Mouse (Mus musculus): Measurements from ENCODE around the gene Ofcc1. TPM values are rescaled to one million over a fixed set of nuclear protein-coding genes. Genes with fewer than 3 reads are reported as not detected.

Gene Ofcc1
- total RNA-seq (2022): not detected

DNA sequence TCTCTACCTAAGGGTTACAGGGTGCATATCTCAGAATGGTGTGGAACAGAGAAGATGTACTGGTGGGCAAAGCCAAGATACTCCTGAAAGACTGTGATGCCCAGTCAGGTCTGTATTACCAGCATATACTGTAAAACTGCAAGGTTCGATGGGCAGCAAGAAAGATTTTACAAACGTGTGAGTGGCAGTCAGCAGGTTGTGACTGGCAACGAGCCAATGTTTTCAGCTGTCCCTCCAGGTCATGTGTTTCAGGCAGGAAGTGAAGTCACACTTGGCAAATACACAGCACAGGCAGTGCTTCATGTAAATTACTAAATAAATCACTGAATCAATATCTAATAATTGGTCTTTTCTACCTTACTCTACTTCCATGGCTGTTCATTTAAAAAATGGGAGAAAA, at the start of gene Ofcc1:
Ofcc1 (minus strand) TSS at position 163 of the 400 bp plus-strand sequence.
- DNase-seq (ENCODE audit: low spot score in 2 of 2): no peak

DNA sequence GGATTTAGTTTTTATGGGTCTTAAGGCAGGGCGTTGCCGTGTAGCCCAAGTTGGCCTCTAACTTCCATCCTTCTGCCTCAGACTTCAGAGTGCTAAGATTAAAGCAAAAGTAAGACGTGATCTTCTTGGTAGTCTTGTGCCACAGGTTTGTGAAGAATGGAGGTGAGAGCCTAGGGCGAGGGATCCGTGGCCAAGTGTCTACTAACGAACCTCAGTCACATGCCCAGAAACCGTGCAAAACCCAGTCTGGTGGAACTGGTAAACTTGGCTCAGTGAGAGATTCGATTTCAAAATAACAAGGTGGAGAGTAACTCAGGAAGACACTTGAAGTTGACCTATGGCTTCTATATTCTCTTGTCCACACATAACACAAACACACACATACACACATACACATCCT, 28.9 kb upstream of the Ofcc1 start:
- DNase-seq (ENCODE audit: low spot score in 2 of 2): no peak

DNA sequence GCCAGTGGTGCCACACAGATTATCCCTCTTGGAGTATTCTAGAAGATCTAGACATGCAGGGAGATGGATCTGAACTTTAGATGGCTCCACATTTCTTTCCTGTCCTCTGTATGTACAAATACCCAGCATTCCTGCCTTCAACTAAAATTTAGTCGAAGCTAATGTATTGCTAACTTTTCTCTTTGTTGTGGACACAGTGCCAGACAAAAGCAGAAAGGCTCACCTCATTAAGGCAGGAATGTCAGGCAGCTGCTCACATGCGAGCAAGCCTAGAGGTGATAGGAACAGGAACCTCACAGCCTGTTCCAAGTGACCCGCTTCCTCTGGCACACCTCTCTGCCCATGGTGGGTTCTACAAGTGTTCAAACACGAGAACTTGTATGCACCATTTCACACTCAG, 26.2 kb upstream of the Ofcc1 start:
- DNase-seq (ENCODE audit: low spot score in 2 of 2): no peak

DNA sequence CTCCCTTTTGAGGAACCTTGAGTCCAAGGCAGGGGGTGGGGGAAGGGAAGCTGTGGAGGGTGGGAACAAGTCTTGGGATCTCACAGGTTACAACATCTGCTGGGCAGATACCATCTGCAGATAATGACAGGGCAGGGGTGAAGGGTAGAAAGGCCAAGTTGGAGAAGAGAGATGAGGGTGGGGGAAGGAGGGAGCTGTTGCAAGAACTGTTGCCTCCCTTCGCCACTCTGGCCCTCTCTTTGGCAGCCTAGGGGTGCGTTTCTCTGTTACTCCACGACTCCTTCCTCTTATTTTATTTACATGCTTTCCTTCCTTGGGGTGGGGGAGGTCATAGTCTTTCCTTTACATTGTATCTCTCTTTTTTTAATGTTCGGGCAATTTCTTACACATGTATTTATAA, 23.7 kb upstream of the Ofcc1 start:
- no peak for DNase-seq (ENCODE audit: low spot score in 2 of 2)

DNA sequence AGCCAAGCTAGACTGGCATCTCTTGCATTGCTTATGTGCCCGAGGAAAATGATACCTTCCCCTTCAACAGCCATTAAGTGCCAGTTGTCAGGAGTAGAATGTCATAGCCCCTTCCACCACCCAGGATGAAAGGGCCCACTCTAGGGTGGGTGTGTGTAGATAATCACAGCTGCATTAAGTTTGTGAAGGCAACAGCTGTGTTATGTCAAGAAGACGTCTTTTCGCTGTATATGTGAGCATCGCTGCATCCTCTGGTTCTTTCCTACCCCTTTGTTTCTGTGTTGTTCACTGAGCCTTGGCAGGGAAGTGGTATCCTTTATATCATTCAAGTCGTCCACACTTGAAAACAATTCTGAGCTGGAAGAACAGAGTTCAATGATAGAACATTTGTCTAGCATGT, 15.5 kb upstream of the Ofcc1 start:
- DNase-seq (ENCODE audit: low spot score in 2 of 2): no peak

DNA sequence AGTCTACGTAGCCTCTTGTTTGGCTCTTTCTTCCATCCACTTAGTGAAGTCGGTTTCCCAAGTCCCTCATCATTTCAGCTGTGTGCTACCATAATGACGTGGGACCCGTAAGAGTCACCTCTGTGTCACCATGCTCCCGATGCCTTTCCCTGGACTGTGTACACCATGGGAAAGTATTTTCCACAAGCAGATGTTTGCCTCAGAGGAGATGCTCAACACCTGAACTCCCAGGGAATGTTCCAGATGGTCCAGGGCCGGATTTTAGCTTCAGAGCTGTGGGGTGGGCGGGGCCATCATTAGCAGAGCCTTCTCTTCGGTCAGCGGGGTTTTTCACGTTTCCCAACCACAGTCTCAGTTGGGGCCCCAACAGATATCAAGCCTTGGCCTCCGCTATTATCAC, 5.5 kb upstream of the Ofcc1 start:
- DNase-seq (ENCODE audit: low spot score in 2 of 2): no peak

DNA sequence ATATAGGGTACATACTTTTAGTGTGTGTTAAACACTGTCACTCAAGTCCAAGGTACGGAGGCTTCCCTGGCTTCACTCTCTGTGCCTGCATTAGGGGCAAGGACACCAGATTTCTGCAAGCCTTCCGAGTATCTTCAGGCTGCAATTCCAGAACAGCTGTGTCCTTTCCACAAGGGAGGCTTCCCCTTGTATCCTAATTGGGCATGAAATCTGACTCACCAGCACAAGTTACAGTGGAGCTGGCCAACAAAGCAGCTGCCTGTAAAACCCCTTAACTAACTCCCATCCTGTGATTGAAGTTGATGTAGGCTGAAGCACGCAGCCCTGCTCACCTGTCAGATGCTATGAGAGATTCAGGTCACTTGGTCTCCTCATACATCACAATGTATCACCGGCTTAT, 3.6 kb upstream of the Ofcc1 start:
- no peak for DNase-seq (ENCODE audit: low spot score in 2 of 2)

DNA sequence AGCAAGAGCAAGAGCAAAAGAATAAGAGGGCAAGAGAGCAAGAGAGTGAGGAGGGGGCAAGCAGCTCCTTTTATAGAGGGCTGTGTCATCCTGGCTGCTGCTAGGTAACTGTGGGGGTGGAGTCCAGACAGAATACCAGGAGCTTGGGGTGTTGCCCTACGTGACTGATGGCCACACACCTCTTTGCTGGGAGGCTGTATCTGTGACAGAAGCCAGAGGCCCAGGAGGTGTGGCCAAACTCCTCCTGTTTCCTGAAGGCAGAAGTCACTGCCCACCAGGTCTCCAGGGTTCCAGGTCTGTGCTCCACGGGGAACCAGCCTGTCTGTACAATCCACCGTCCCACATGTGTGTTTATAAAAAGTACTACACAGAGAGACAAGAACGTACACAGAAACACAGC, 558 bp downstream of the Ofcc1 start:
- DNase-seq (ENCODE audit: low spot score in 2 of 2): no peak

DNA sequence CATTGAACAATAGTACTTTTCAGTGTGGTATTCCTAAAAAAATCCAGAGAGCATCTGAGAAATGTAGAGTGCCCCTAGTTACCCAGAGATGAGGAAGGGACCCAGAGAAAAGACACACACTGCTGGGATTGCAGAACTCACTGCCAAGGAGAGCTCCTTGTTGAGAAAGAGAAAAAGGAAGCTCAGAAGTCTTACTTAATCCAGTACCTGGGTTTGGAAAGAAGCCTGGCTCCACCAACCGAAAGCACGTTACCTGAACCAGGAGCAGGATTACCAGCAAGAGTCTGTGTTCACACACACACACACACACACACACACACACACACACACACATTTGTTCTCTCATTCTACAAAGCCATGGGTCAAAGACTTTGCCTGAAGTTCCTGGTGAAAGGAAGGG, 14.2 kb downstream of the Ofcc1 start:
- DNase-seq (ENCODE audit: low spot score in 2 of 2): no peak

DNA sequence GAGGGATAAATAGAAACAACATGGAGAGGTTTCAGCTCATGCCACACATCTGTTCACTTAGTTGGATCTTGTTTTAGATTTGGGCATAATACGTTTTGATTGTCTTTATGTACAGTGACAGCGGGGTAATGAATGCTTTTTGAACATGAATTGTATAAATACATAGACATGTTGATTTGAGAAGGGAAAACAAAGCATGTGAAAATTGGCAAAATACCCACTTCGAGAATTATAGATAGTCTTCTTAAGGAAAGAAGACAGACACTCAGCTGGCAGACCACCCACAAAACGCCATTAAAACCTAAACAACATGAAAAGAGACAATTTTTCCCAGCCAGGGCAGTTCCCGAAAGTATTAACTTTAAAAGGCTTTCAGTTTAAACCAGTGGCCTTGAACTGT, 37.9 kb downstream of the Ofcc1 start:
- no peak for DNase-seq (ENCODE audit: low spot score in 2 of 2)

DNA sequence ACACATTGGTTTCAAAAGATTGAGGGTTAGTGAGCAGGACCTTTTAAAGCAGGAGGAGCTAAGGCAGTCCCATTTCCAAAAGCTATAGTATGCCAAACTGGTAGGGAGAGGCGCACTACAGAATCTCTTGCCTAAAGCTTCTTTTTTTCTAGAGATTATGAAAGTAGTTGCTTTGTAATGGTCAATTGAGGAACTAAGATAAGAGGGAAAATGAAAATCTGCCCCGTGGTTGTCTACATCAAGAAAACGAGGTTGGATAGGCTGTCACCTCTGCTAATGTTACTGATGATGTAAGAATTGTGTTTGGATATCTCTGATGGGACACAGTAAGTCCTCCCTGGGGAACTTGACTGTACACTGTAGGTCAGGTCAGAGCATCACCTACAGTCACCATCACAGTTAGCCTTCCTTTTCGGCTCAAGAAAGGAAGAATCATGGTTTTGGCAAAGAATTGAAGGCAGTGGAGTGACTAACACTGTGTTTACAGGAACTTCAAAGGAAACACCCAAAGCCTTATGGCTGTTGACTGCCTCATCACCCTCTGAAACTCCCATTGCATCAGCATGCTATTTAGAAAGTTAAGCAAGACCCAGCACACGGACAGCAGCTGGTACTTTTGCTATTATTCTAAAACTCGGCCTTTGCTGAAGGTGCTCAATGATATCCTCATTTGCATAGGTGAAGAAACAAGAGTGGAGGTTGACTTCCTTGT, 40.3 kb downstream of the Ofcc1 start:
- DNase-seq (ENCODE audit: low spot score in 2 of 2): no peak

DNA sequence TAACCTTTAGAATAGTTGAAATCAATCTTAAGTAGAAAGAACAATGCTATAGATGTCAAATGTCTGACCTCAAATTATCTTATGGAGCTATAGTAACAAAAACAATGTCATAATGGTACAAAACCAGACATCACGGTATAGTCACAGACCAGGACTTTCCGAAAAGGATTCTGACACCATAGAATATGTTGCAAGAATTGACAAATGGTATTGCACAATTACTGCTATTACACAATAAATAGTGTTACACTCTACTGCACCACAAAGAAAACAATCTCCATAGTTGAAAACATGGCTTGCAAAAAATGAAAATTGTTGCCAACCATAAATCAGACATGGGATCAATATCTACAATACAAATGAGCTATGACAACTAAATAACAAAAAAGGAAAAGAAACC, 43.5 kb downstream of the Ofcc1 start:
- no peak for DNase-seq (ENCODE audit: low spot score in 2 of 2)

DNA sequence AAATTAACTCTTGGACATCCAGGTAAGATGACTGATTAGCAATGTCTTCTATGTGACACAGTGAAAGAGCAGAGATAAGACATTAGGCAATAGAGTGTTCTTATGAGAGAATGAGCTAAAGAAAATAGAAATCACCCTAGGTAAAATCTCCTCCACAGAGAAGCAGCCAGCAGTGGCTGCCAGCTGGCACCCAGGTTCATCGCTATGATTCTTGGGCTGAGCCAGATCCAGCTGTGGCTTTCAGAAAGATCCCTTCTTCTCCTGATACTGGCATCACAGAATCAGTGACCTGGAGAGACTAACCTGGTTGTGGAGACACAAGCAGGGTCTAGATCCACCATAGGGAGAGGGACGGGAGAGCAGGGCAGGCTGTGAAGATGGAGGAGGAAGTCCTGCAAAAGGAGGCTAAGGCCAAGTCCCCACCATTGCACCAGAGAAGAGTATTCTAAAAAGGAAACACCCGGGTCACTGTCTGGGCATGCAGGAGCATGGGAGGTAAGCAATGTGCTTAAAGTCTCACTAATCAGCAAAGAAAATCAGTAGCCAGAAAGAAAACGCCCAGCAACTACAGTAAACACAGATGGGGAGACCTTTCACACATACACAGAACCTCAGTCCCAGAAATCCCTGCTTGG, 46.0 kb downstream of the Ofcc1 start:
- no peak for DNase-seq (ENCODE audit: low spot score in 2 of 2)

DNA sequence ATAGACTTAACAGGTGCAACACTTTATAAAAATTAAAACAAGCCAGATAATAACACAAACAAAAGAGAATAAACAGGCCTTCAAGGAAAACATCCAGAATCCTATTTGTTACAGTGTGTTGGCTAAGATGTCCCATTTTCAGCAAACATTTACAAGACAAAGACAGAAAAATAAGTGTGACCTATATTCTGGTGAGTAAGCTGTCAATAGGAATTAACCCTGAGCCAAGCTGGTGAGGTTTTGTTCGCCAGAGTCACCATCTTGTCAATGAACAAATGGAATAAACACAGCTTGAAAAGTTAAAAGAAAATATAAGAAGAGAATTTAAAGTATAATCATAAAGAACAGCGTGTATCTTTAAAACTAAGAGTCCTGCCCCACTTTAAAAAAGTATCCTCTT, 68.4 kb downstream of the Ofcc1 start:
- no peak for DNase-seq (ENCODE audit: low spot score in 2 of 2)

DNA sequence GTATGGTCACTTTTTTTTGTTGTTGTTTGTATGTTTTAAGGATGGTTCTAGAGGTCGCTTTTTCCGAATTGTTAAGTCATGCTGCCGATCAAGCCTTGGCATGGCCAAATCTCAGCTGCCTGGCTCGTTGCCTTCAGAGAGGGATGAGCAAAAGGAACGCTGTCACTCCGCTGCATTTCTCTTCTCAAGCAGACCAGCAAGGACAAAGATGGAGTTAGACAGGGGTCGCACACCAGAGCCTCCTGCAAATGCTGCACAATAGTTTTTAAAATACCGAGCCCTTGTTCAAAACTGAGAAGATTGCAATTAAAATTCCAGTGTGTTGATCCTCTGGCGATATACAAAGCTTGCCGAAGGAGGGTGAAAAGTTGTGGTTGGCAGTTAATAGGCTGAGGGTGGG, 70.4 kb downstream of the Ofcc1 start:
- no peak for DNase-seq (ENCODE audit: low spot score in 2 of 2)

DNA sequence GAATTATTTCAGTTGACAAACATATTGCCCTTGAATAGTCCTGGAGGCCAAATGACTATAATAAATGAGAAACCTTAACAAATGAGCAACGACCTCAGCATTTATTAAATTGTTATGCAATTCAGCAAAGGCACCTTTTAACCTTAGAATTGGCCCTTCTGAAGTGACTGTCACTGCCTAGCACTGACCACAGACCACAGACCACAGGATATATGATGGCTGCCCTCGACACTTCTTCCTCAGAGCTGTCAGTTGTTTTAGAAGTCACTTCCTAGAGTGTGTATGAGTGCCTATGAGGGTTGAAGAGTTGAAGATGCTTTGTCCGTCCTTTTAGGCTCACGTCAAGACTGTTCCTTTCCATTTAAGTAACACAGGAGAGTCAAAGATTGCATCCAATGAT, 72.6 kb downstream of the Ofcc1 start:
- no peak for DNase-seq (ENCODE audit: low spot score in 2 of 2)

DNA sequence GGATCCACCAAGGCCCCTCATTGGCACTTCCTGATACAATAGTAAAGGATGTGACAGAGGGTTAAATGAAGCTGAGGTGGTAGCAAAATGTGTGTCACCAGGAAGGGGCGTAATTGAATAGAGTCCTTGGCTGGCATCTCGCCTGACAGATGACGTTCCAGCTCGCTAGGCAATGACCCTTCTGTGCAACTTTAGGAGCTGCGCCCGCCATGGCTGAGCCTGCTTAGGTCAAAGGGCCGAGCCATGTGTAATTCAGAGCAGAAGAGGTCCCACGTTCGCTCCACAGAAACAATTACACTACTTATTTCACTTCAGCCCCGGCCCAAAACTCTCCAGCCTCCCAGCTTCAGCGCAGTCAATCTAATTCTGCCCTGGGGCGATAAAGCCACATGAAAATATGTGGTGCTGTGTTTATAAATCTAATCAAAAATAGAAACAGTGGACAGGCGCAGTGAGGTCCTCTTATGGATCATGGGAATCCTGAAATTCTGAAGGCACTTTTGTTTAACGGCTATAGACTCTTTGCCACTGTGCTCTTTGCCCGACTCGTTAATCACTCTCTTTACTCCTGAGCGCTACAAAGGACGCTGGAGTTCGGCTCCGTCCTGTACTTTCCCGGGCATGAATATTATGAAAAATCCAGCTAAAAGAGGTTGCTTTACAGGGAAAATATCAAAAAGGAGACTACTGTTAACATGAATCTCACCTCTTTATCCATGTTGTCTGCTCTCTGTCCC, 73.8 kb downstream of the Ofcc1 start:
- DNase-seq (ENCODE audit: low spot score in 2 of 2): no peak

DNA sequence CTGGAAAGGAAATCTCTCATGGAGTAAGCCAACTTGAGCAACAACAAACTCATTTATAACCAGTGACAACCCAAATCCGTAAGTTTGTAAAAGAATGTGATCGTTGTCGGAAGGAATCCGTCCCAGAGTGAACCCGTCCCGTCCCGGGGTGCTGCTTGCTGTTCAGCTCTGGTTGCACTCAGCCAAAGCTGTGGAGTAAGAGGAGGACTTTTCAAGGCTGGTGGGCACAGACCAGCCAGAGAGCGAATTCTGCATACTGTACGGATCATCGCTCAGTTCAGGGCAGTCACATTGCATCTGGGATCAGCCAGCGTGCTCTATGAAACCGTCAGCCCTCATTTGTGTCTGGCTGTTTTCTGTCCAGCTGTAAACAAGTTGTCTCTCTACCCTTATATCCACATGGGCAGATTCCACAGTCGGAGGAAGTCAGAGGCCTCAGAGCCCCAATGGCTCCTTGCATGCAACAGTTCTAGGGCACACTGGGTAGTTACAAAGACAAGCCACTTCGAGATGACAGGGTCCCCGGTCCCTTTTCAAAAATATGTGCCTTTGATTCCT, 75.9 kb downstream of the Ofcc1 start:
- DNase-seq (ENCODE audit: low spot score in 2 of 2): no peak

DNA sequence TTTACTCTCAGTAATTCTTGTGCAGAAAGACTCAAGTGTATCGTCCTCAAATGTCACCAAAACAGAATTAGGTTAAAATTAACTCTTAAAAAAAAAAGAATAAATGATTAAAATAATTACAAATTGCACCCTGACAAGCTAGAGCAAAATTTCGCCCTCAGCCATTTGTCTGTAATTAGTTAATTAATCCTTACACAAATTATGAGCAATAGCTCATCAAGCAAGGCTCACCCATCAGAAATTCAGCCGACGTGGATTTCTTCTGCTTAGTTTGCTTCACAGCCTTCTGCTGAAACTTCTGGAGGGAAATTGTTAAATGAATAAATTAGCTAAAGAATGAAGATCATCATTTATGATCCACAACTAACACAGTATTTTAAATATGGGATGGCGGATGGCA, 80.6 kb downstream of the Ofcc1 start:
- DNase-seq (ENCODE audit: low spot score in 2 of 2): no peak

DNA sequence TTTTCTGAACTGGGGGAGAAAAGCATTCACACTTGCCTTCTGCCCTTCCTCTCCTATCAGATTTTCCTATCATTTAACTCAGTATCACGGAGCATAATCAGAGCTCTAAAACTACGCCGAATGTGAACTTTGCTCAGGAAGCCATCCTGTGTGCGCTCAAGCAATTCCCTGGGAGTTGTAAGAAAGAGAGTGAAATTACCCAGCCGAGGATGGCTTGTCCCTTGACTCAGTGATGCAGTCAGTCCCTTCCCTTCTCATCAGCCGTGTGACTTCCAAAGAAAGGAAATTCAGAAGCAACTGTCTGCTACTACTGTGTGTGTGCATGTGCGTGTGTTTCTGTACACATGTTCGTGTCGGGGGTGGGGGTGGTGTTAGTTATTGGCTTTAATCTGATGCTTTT, 93.7 kb downstream of the Ofcc1 start:
- DNase-seq (ENCODE audit: low spot score in 2 of 2): no peak

DNA sequence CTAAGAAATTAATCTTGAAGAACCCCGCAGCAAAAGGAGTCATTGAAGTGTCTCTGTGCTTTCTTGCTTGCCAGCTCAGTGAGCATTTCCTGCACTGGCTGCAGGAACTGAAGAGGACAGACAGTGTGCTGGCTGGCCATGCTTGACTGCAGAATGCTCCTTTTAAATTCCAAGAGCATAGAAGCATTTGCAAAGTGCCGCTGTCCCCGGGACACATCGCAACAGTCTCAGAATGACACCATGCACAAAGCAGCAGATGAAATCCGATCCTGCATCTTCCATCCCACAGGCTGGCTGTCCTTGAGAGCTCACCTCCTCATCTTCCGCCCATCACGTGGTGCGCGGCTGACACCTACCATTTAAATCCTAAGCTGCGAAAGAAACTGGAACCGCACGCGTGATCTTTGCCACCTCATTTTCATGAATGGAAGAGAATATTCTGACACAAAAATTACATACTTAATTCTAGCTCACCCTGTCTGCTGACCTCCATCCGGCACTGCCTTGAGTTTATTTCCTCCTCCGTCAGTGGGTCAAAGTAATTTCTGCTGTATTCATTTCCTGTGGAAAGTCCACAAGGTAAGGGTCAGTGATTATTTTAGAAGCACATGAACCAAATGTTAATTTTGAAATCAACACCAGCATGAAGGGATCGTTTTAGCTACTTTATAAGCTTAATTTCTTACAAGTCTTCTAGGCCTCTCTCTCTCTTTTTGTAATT, 98.0 kb downstream of the Ofcc1 start:
- no peak for DNase-seq (ENCODE audit: low spot score in 2 of 2)

DNA sequence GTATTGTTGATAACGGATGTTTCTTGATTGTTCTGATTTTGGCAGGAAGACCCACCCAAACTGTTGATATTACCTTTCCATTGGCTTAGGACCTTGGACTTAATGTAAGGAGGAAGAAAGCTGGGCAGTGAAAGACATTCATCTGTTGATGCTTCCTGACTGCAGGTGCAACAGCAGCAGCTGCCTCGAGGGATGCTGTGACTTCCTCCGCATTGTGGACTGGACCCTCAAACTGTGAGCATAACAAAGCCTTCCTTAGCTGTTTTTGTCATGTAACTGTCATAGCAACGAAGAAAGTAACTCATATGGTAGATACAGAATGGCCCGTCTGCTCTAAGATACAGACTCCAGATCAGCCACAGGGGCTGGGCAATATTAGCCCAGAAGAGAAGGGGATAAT, 102.5 kb downstream of the Ofcc1 start:
- DNase-seq (ENCODE audit: low spot score in 2 of 2): no peak
